Mouse (Mus musculus): ENCODE data around the gene Lmbr1.
"Not testable (repeated sequence)": the region's sequence is repeated elsewhere in the genome, so short reads cannot be mapped to it uniquely, and the experiment has no call there.

Lmbr1 gene

GRCm38 (mm10) chr5:29378298-29379036 lies at the start of gene Lmbr1:
Gene Lmbr1, minus strand, starts transcription at chr5:29378390.
- peak; percentile 95 for DNase-seq

GRCm38 (mm10) chr5:29423330-29423729 lies 45.1 kb upstream of the Lmbr1 start:
- DNase-seq = not testable (repeated sequence)

GRCm38 (mm10) chr5:29413041-29413440 lies 34.9 kb upstream of the Lmbr1 start:
- no peak for DNase-seq

- no peak for DNase-seq
These were observed 32.7 kb upstream of the Lmbr1 start for GRCm38 (mm10) chr5:29410854-29411253.

GRCm38 (mm10) chr5:29398427-29398826 lies 20.2 kb upstream of the Lmbr1 start:
- no peak for DNase-seq

- peak; percentile 82 to 84 for DNase-seq
These were observed 11.0 kb upstream of the Lmbr1 start for GRCm38 (mm10) chr5:29388944-29389765.

- DNase-seq = no peak
These were observed 10.2 kb upstream of the Lmbr1 start for GRCm38 (mm10) chr5:29388181-29388943.

GRCm38 (mm10) chr5:29387591-29387990 lies 9.4 kb upstream of the Lmbr1 start:
- no peak for DNase-seq

GRCm38 (mm10) chr5:29382776-29383175 lies 4.6 kb upstream of the Lmbr1 start:
- DNase-seq = no peak

GRCm38 (mm10) chr5:29380091-29380490 lies 1.9 kb upstream of the Lmbr1 start:
- DNase-seq = no peak

- DNase-seq = peak; percentile 37 to 42
These were observed 446 bp downstream of the Lmbr1 start for GRCm38 (mm10) chr5:29377590-29378297.

GRCm38 (mm10) chr5:29363511-29363910 lies 14.7 kb downstream of the Lmbr1 start:
- DNase-seq = no peak

GRCm38 (mm10) chr5:29335836-29336235 lies 42.4 kb downstream of the Lmbr1 start:
- no peak for DNase-seq

GRCm38 (mm10) chr5:29322503-29322902 lies 55.7 kb downstream of the Lmbr1 start:
- no peak for DNase-seq

GRCm38 (mm10) chr5:29309191-29309590 lies 69.0 kb downstream of the Lmbr1 start:
- DNase-seq = no peak

GRCm38 (mm10) chr5:29293194-29293593 lies 85.0 kb downstream of the Lmbr1 start:
- DNase-seq = peak; percentile 66 to 69

- no peak for DNase-seq
These were observed 88.1 kb downstream of the Lmbr1 start for GRCm38 (mm10) chr5:29290110-29290509.

GRCm38 (mm10) chr5:29289703-29290102 lies 88.5 kb downstream of the Lmbr1 start:
- no peak for DNase-seq

- no peak for DNase-seq
These were observed 97.1 kb downstream of the Lmbr1 start for GRCm38 (mm10) chr5:29281081-29281480.

GRCm38 (mm10) chr5:29274746-29275145 lies 103.4 kb downstream of the Lmbr1 start:
- DNase-seq = no peak

- DNase-seq = no peak
These were observed 104.8 kb downstream of the Lmbr1 start for GRCm38 (mm10) chr5:29273426-29273825.

- DNase-seq = no peak
These were observed 107.3 kb downstream of the Lmbr1 start for GRCm38 (mm10) chr5:29270879-29271278.

- no peak for DNase-seq
These were observed 124.3 kb downstream of the Lmbr1 start for GRCm38 (mm10) chr5:29253876-29254275.
